Mouse (Mus musculus) heart, embryonic 12.5 days (tissue): ENCODE results near the gene Syne4. TPM values are rescaled to one million over a fixed set of nuclear protein-coding genes. Genes with fewer than 3 reads are reported as not detected.

Experiments
- ATAC-seq: fragments of 200-750 bp; cut with Nextera tagmentation; 2 replicates; pipeline ENCODE4 v1.8.0; 2017; ENCODE audit warnings: moderate TSS enrichment, moderate library complexity; ENCODE audit not compliant: insufficient number of reproducible peaks, low FRiP score
- H3K27ac ChIP-seq: fragments of 300-500 bp; sonication (generic); 2 replicates; pipeline ENCODE4 v1.5.1; 2016; ENCODE audit warnings: mild to moderate bottlenecking, moderate library complexity; ENCODE audit not compliant: poor library complexity, severe bottlenecking
- H3K27me3 ChIP-seq: fragments of 300-500 bp; sonication (generic); replicated peaks from 2 replicates; pipeline ENCODE4 v1.6.1; 2016; ENCODE audit warnings: mild to moderate bottlenecking, moderate library complexity
- H3K36me3 ChIP-seq: fragments of 300-500 bp; sonication (generic); 2 replicates; pipeline ENCODE4 v1.6.1; 2016; ENCODE audit warnings: mild to moderate bottlenecking, moderate library complexity
- H3K4me1 ChIP-seq: fragments of 300-500 bp; sonication (generic); replicated peaks from 2 replicates; pipeline ENCODE4 v1.6.1; 2016; ENCODE audit warnings: mild to moderate bottlenecking
- H3K4me2 ChIP-seq: fragments of 300-500 bp; sonication (generic); 2 replicates; pipeline ENCODE4 v1.6.1; 2016; ENCODE audit warnings: mild to moderate bottlenecking, moderate library complexity
- H3K4me3 ChIP-seq: fragments of 300-500 bp; sonication (generic); 2 replicates; pipeline ENCODE4 v1.5.1; 2016; ENCODE audit warnings: mild to moderate bottlenecking
- H3K9ac ChIP-seq: fragments of 300-500 bp; sonication (generic); 2 replicates; pipeline ENCODE4 v1.6.1; 2016; ENCODE audit warnings: mild to moderate bottlenecking, moderate library complexity
- H3K9me3 ChIP-seq: fragments of 300-500 bp; sonication (generic); replicated peaks from 2 replicates; pipeline ENCODE4 v1.6.1; 2016; ENCODE audit warnings: mild to moderate bottlenecking, moderate library complexity
- WGBS: fragments of 180-500 bp; shearing (Covaris S2); methylation state at CpG from one replicate; pipeline ENCODE4 v1.1.7; 2016; 5-methylcytosine and 5-hydroxymethylcytosine counted together
- polyA plus RNA-seq: library from polyadenylated mRNA; unstranded; fragments of >200 nt; fragmentation: Nextera tagmentation; extraction: Ambion mirVana; gene quantifications from 2 replicates; pipeline ENCODE4 v1.2.1, GENCODE M21; 2016

Syne4 gene
- 18.4 and 19.5 TPM in 2 replicates for polyA plus RNA-seq

- peak within 1 kb of the TSS; percentile 68 for H3K4me2 ChIP-seq
- H3K4me1 ChIP-seq, result peaks cover 16% of the 10 kb centered on the region
- 2% methylated on average over 9 of the region's 9 CpGs for WGBS
- H3K9ac ChIP-seq, result peak within 1 kb of the TSS; percentile 53
- no peaks in the 10 kb centered on the region for H3K9me3 ChIP-seq
- H3K36me3 ChIP-seq, result peaks cover 28% of the 10 kb centered on the region
- peak within 1 kb of the TSS; percentile 40 for H3K4me3 ChIP-seq
- H3K27me3 ChIP-seq, result 0 out of 2 replicates have a peak, but pooled peaks cover 3% of the 10 kb centered on the region
- H3K27ac ChIP-seq, result no peak within 1 kb of the TSS
- no peak; the same call in 1 of the 2 replicates for ATAC-seq
These were observed at the start of gene Syne4 for GRCm38 (mm10) chr7:30314721-30315155. Gene Syne4 (plus strand): TSS chr7:30314807.

DNA sequence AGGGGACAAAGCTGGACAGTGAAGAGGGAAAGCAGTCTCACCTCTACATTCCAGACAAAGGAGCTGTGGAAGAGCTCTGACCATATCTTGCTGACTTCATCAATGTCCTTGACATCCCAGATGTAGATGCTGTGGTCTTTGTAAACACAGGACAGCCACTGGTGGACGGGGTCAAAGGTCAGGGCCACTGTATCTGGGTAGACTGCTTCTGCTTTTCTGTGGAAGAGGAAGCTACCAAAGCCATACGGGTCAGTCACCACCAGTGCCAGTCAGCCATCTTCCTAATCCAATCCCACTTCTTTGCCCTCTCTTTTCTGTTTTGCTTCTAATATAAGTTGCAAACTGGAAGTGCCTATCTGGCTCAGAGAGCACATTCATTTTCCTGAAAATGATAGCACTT, 49.6 kb upstream of the Syne4 start:
- Histone ChIP-seq H3K9ac (no peak overlapping the region), H3K27me3 (no peaks in the 10 kb centered on the region), H3K4me1 (peaks cover 8% of the 10 kb centered on the region), H3K9me3 (no peaks in the 10 kb centered on the region), H3K27ac (no peak overlapping the region), H3K4me3 (no peak overlapping the region), H3K4me2 (no peak overlapping the region), H3K36me3 (peaks cover 62% of the 10 kb centered on the region)
- no peak for ATAC-seq
- WGBS, result 80% methylated on average over 2 of the region's 2 CpGs

DNA sequence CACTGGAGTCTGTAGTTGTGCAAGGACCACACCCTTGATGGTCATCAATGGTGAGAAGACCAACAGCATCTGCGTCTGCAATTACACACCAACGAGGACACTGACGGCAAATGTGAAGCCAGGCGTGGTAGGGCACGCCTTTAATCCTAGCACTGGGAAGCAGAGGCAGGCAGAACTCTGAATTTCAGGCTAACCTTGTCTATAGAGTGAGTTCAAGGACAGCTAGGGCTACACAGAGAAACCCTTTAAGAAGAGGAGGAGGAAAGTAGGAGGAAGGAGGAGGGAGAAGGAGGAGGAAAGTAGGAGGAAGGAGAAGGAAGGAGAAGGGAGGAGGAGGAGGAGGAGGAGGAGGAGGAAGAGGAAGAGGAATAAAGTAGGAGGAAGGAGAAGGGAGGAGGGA, 49.1 kb upstream of the Syne4 start:
- Histone ChIP-seq H3K4me2 (no peak overlapping the region), H3K9ac (no peak overlapping the region), H3K4me1 (peaks cover 8% of the 10 kb centered on the region), H3K4me3 (no peak overlapping the region), H3K36me3 (peaks cover 67% of the 10 kb centered on the region), H3K27me3 (no peaks in the 10 kb centered on the region), H3K9me3 (no peaks in the 10 kb centered on the region), H3K27ac (no peak overlapping the region)
- 89% methylated on average over 5 of the region's 5 CpGs for WGBS
- ATAC-seq, result no peak

GRCm38 (mm10) chr7:30265935-30266334, 48.7 kb upstream of the Syne4 start:
- no peak for ATAC-seq
- 84% methylated on average over 7 of the region's 7 CpGs for WGBS
- no peak overlapping the region for H3K27ac ChIP-seq
- H3K27me3 ChIP-seq, result no peaks in the 10 kb centered on the region
- peaks cover 69% of the 10 kb centered on the region for H3K36me3 ChIP-seq
- no peak overlapping the region for H3K4me3 ChIP-seq
- no peaks in the 10 kb centered on the region for H3K9me3 ChIP-seq
- no peak overlapping the region for H3K4me2 ChIP-seq
- no peak overlapping the region for H3K9ac ChIP-seq
- peaks cover 8% of the 10 kb centered on the region for H3K4me1 ChIP-seq

DNA sequence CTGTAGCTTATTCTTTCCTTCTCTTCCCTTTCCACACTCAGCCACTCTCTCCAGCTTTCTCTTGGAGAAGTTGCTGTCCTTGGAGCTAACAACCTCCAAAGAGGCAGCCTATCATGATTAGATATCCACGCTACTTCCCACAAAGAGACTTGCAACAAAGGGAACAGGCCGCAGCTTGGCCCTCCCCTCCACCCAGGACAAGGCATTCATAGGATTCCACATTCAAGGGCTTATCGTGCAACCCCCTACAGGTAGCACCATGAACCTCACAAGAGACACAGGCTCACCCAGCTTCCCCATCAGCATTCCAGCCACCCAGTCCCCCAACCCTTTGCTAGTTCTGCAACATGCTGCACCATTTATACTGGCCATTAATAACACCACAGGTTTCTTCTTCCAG, 47.8 kb upstream of the Syne4 start:
- H3K36me3 ChIP-seq, result peaks cover 68% of the 10 kb centered on the region
- WGBS, result 45% methylated on average over 3 of the region's 3 CpGs
- H3K27ac ChIP-seq, result peak overlapping the region; percentile 5; the same call in 1 of the 2 replicates
- peaks cover 8% of the 10 kb centered on the region for H3K4me1 ChIP-seq
- no peak overlapping the region for H3K4me3 ChIP-seq
- H3K9me3 ChIP-seq, result no peaks in the 10 kb centered on the region
- no peaks in the 10 kb centered on the region for H3K27me3 ChIP-seq
- no peak overlapping the region for H3K9ac ChIP-seq
- ATAC-seq, result no peak
- H3K4me2 ChIP-seq, result no peak overlapping the region

- Histone ChIP-seq H3K4me3 (no peak overlapping the region), H3K36me3 (peaks cover 64% of the 10 kb centered on the region), H3K9ac (no peak overlapping the region), H3K9me3 (no peaks in the 10 kb centered on the region), H3K4me2 (no peak overlapping the region), H3K27me3 (no peaks in the 10 kb centered on the region), H3K27ac (no peak overlapping the region), H3K4me1 (peaks cover 12% of the 10 kb centered on the region)
- 86% methylated on average over 4 of the region's 4 CpGs for WGBS
- no peak for ATAC-seq
These were observed 45.0 kb upstream of the Syne4 start for GRCm38 (mm10) chr7:30269641-30270040.

GRCm38 (mm10) chr7:30274383-30274782, 40.2 kb upstream of the Syne4 start:
- H3K4me1 ChIP-seq, result peaks cover 14% of the 10 kb centered on the region
- peaks cover 32% of the 10 kb centered on the region for H3K36me3 ChIP-seq
- ATAC-seq, result no peak
- no peak overlapping the region for H3K9ac ChIP-seq
- no peak overlapping the region for H3K4me2 ChIP-seq
- no peak overlapping the region for H3K4me3 ChIP-seq
- 75% methylated on average over 6 of the region's 6 CpGs for WGBS
- no peak overlapping the region for H3K27ac ChIP-seq
- H3K9me3 ChIP-seq, result no peaks in the 10 kb centered on the region
- no peaks in the 10 kb centered on the region for H3K27me3 ChIP-seq

- Histone ChIP-seq H3K4me3 (no peak overlapping the region), H3K36me3 (no peaks in the 10 kb centered on the region), H3K9ac (no peak overlapping the region), H3K9me3 (no peaks in the 10 kb centered on the region), H3K4me1 (peaks cover 21% of the 10 kb centered on the region), H3K27me3 (no peaks in the 10 kb centered on the region), H3K4me2 (peak overlapping the region; percentile 84), H3K27ac (no peak overlapping the region)
- WGBS, result 60% methylated on average over 2 of the region's 2 CpGs
- ATAC-seq, result no peak
These were observed 35.7 kb upstream of the Syne4 start for GRCm38 (mm10) chr7:30278911-30279310.

DNA sequence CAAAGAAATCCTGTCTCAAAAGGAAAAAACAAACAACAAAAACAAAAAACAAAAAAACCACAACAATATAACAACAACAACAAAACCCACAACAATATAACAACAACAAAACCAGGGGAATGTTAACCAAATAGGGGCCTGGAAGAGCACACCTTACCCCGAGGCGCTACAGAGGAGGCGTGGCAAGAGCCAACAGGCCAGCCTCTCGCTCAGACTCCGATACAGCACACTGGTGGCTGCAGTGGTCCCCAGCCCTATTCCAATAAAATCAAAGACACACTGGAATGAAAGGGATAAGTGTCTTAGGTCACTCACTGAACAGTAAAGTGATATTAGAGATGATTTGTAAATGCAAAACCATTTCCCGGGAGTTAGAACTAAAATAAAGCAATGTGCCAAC, 35.1 kb upstream of the Syne4 start:
- Histone ChIP-seq H3K9me3 (no peaks in the 10 kb centered on the region), H3K4me1 (peaks cover 18% of the 10 kb centered on the region), H3K27me3 (no peaks in the 10 kb centered on the region), H3K36me3 (no peaks in the 10 kb centered on the region), H3K9ac (peak overlapping the region; percentile 80), H3K27ac (peak overlapping the region; percentile 98), H3K4me3 (peak overlapping the region; percentile 79), H3K4me2 (peak overlapping the region; percentile 84)
- 1% methylated on average over 6 of the region's 6 CpGs for WGBS
- no peak for ATAC-seq

DNA sequence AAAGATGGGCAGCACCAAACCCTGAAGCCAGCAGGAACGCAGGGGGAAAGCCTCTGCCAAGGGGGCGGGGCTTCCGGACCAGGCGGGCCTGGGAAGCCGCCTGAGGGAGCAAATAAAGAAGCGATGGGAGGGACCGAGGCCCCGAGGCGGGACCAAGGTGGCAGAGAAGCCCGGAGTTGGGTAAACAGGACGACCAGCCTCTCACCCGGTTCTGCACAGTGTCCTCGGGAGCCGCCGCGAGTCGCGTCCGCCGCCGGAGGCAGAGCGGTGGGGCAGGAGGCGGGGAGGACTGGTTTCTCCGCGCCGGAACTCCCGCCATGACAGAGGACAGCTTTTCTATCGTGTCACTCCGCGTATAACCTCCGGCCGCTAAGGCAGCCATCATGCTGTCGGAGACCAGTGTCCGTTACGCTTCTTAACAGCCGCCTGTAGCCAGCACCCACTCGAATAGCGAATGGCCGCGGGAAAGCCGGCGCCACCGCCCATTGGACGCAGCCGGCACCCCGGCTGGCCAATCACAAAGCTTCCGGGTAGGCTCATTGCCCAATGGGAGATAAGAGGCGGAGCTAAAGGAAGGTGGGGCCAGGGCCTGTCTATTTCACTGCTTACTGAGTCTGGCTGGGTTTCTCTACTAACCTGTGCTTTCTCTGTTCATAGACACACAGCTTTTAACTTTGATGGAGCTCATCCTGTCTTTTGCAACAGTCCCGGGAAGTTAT, 34.5 kb upstream of the Syne4 start, which contains the start of the genes Thap8 and Wdr62:
Gene Thap8 (plus strand): TSS at position 144 of the 719 bp plus-strand sequence.
Gene Wdr62 (minus strand): TSS at position 469 of the 719 bp plus-strand sequence.
- Histone ChIP-seq H3K36me3 (no peaks in the 10 kb centered on the region), H3K4me3 (peak within 1 kb of the TSS; percentile 79), H3K9ac (peak within 1 kb of the TSS; percentile 80), H3K9me3 (no peaks in the 10 kb centered on the region), H3K4me2 (peak within 1 kb of the TSS; percentile 84), H3K4me1 (peaks cover 12% of the 10 kb centered on the region), H3K27ac (peak within 1 kb of the TSS; percentile 98), H3K27me3 (no peaks in the 10 kb centered on the region)
- ATAC-seq, result peak; percentile 96
- under 1% methylated on average over 49 of the region's 49 CpGs for WGBS

- Histone ChIP-seq H3K36me3 (no peaks in the 10 kb centered on the region), H3K9me3 (no peaks in the 10 kb centered on the region), H3K4me1 (peaks cover 10% of the 10 kb centered on the region), H3K27me3 (no peaks in the 10 kb centered on the region), H3K4me3 (peak overlapping the region; percentile 79), H3K9ac (peak overlapping the region; percentile 64), H3K27ac (peak overlapping the region; percentile 98), H3K4me2 (peak overlapping the region; percentile 84)
- under 1% methylated on average over 20 of the region's 20 CpGs for WGBS
- peak; percentile 84 for ATAC-seq
These were observed 33.9 kb upstream of the Syne4 start for GRCm38 (mm10) chr7:30280670-30281138.
